Comparison of ENCODE assay signal across 8 mouse cellular contexts in the genomic region with DNA sequence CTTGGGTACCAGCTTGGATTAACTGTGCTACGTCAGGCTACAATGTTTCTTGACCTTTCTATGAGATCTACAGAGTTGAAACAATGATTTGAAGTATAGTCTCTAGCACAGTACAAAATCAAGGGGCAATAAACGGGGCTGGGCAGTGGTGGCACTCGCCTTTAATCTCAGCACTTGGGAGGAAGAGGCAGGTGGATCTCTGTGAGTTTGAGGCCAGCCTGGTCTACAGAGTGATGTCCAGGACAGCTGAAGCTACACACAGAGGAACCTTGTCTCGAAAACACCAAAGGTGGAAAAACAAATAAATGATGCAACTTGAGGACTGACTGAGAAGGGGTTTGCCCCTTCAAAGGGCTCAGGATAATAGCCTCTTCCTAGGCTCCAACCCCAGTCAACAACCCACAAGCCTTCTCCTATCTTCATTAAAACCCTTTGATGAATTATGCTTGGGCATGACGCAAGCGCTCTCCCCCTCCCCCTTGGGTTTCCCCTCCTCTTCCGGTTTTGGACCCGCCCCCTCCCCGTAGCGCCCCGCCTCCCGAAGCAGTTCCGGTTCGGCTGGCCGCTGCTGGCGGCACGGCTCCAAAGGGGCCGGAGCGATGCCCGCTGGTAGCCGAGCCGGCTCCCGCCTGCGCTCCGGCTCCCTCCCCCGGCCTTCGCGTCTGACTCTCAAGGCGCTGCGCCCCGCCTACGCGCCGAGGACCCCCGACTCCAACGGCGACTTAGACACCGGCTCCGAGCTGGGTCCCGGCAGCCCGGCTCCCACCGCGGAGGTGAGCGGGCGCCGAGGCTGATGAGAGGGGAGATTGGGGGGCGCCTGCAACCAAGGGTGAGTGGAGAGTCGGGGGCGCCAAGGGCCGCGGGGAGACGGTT. TPM values are rescaled to one million over a fixed set of nuclear protein-coding genes. Genes with fewer than 3 reads are reported as not detected.
DNase-seq lines count a peak whose midpoint lies in the region; ATAC-seq and TF ChIP-seq lines count a peak whose summit lies in the region.

A gene (plus strand): TSS at position 524 of the 873 bp plus-strand sequence.

- H3K27ac ChIP-seq in bone marrow macrophage, adult 2 months (ENCODE audit: insufficient read depth, low read depth, low read length): peak within 1 kb of the TSS; percentile 63
- peak within 1 kb of the TSS; percentile 81 for H3K27ac ChIP-seq in embryonic facial prominence, embryonic 15.5 days (replicated peaks)
- H3K27ac ChIP-seq in limb, embryonic 13.5 days: peak within 1 kb of the TSS; percentile 81
- peak within 1 kb of the TSS; percentile 89 for H3K27ac ChIP-seq in midbrain, embryonic 15.5 days

- WGBS in embryonic facial prominence, embryonic 15.5 days: 6% methylated on average over 51 of the region's 52 CpGs
- WGBS in limb, embryonic 13.5 days: 7% methylated on average over 52 of the region's 52 CpGs
- 7% methylated on average over 49 of the region's 52 CpGs for WGBS in midbrain, embryonic 15.5 days

- H3K4me2 ChIP-seq in embryonic facial prominence, embryonic 15.5 days (replicated peaks): peak within 1 kb of the TSS; percentile 83
- peak within 1 kb of the TSS; percentile 88 for H3K4me2 ChIP-seq in limb, embryonic 13.5 days (replicated peaks)
- peak within 1 kb of the TSS; percentile 69 for H3K4me2 ChIP-seq in midbrain, embryonic 15.5 days

- no peaks in the 10 kb centered on the region for H3K36me3 ChIP-seq in embryonic facial prominence, embryonic 15.5 days
- no peaks in the 10 kb centered on the region for H3K36me3 ChIP-seq in limb, embryonic 13.5 days
- no peaks in the 10 kb centered on the region for H3K36me3 ChIP-seq in midbrain, embryonic 15.5 days (replicated peaks)

- peaks cover 50% of the 10 kb centered on the region for H3K4me1 ChIP-seq in bone marrow macrophage, adult 2 months (ENCODE audit: control insufficient read depth, insufficient read depth, low read length)
- peaks cover 21% of the 10 kb centered on the region for H3K4me1 ChIP-seq in embryonic facial prominence, embryonic 15.5 days
- H3K4me1 ChIP-seq in limb, embryonic 13.5 days: peaks cover 19% of the 10 kb centered on the region
- peaks cover 19% of the 10 kb centered on the region for H3K4me1 ChIP-seq in midbrain, embryonic 15.5 days

- no peaks in the 10 kb centered on the region for H3K27me3 ChIP-seq in embryonic facial prominence, embryonic 15.5 days
- no peaks in the 10 kb centered on the region for H3K27me3 ChIP-seq in limb, embryonic 13.5 days
- H3K27me3 ChIP-seq in midbrain, embryonic 15.5 days (replicated peaks): no peaks in the 10 kb centered on the region

- TF ChIP-seq POLR2A in bone marrow macrophage, adult 2 months (IDR thresholded peaks at IDR 0.05; ENCODE audit: borderline replicate concordance, low read depth, low read length): peak; percentile 14; the same call in 1 of the 2 replicates

- H3K9ac ChIP-seq in embryonic facial prominence, embryonic 15.5 days: peak within 1 kb of the TSS; percentile 87
- H3K9ac ChIP-seq in limb, embryonic 13.5 days: peak within 1 kb of the TSS; percentile 90
- peak within 1 kb of the TSS; percentile 79 for H3K9ac ChIP-seq in midbrain, embryonic 15.5 days

- H3K9me3 ChIP-seq in embryonic facial prominence, embryonic 15.5 days (replicated peaks): no peaks in the 10 kb centered on the region
- no peaks in the 10 kb centered on the region for H3K9me3 ChIP-seq in limb, embryonic 13.5 days
- H3K9me3 ChIP-seq in midbrain, embryonic 15.5 days: no peaks in the 10 kb centered on the region

- ATAC-seq in embryonic facial prominence, embryonic 15.5 days (ENCODE audit: insufficient number of reproducible peaks, low FRiP score, low TSS enrichment, low read depth): peak; percentile 82
- ATAC-seq in limb, embryonic 13.5 days (ENCODE audit: low FRiP score, low read depth): peak; percentile 84
- ATAC-seq in midbrain, embryonic 15.5 days (replicated peaks): peak; percentile 85

- peak within 1 kb of the TSS; percentile 81 for H3K4me3 ChIP-seq in bone marrow macrophage, adult 2 months (ENCODE audit: insufficient read depth, low read length)
- H3K4me3 ChIP-seq in embryonic facial prominence, embryonic 15.5 days (replicated peaks): peak within 1 kb of the TSS; percentile 99
- peak within 1 kb of the TSS; percentile 93 for H3K4me3 ChIP-seq in limb, embryonic 13.5 days
- peak within 1 kb of the TSS; percentile 83 for H3K4me3 ChIP-seq in midbrain, embryonic 15.5 days

- TF ChIP-seq CTCF in bone marrow macrophage, adult 2 months (IDR thresholded peaks at IDR 0.05; ENCODE audit: low read depth, low read length): no peak

- DNase-seq in B cell, adult 2 months: peak; percentile 85 to 86
- DNase-seq in heart, adult 8-10 months (ENCODE audit: low spot score): peak; percentile 80
- peak; percentile 77 to 81 for DNase-seq in kidney, adult 8-10 months
- peak; percentile 72 to 74 for DNase-seq in spleen, adult 18-20 months

RNA-seq across cellular contexts. Expression of the gene that starts here (rescaled TPM):
- 19.6 and 22.9 TPM in 2 replicates for polyA plus RNA-seq in bone marrow macrophage, adult 2 months (2012; ENCODE audit: insufficient read depth, insufficient read length, missing spikeins)
- polyA plus RNA-seq in embryonic facial prominence, embryonic 15.5 days (2015; fragmentation: Nextera tagmentation; extraction: Ambion mirVana): 11.5 and 11.8 TPM in 2 replicates
- 10 to 100 TPM; 29.6 to 38.3 (median 33.6) TPM for total RNA-seq in heart, adult 8-10 months (2022)
- 10.8 and 12.2 TPM in 2 replicates for polyA plus RNA-seq in limb, embryonic 13.5 days (2015; fragmentation: Nextera tagmentation; extraction: Ambion mirVana)
- polyA plus RNA-seq in midbrain, embryonic 15.5 days (2015; fragmentation: Nextera tagmentation; extraction: Ambion mirVana): 22.2 and 22.5 TPM in 2 replicates

Comparison
In these comparisons a context has a peak if more than half of its experiments do, and no peak if none do; other contexts are left out.
1. Peak in every context shown above with its lines: DNase-seq, ATAC-seq, H3K4me3 ChIP-seq and H3K27ac ChIP-seq.